Comparison of ENCODE assay signal across 32 mouse cellular contexts in the genomic region with DNA sequence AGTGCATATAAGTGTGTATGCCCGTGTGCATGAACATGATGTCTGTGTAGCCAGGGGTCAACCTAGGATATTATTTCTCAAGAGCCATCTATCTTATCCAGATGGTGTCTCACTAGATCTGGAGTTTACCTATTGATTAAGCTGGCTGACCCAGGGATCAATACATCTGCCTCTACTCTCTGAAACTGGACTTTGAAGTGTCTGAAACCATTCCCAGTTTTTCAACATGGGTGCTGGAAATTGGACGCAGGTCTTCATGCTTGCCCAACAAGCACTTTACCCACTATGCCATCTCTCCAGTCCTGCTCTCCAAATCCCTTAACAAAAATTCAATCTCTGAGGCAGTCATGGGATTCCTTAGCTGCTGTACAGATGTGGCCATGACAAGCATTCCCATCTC.
"Had no signal": no experiment of that assay in that cellular context is flagged by ENCODE, and none has a peak within 500 bp of the region (broad histone marks: within the 10 kb centered on the region; RNA-seq: fewer than 3 reads in every experiment).

No protein-coding gene starts in this region.

- H3K9me3 ChIP-seq: limb, embryonic 10.5 days; limb, embryonic 12.5 days; limb, embryonic 13.5 days; limb, embryonic 15.5 days; liver, embryonic 12.5 days; liver, embryonic 13.5 days; liver, embryonic 15.5 days; lung, embryonic 15.5 days; megakaryocyte, embryonic 14.5 days; midbrain, embryonic 10.5 days; midbrain, embryonic 12.5 days; midbrain, embryonic 13.5 days; midbrain, embryonic 15.5 days; neural tube, embryonic 12.5 days had no signal

- H3K27ac ChIP-seq: left cerebral cortex, adult 2 months; limb, embryonic 10.5 days; limb, embryonic 12.5 days; limb, embryonic 13.5 days; limb, embryonic 15.5 days; liver, embryonic 12.5 days; liver, embryonic 13.5 days; liver, embryonic 14.5 days; liver, embryonic 15.5 days; lung, embryonic 15.5 days; macrophage; midbrain, embryonic 10.5 days; midbrain, embryonic 12.5 days; midbrain, embryonic 13.5 days; midbrain, embryonic 15.5 days; neural tube, embryonic 12.5 days had no signal

- H3K36me3 ChIP-seq: limb, embryonic 10.5 days; limb, embryonic 12.5 days; limb, embryonic 13.5 days; limb, embryonic 15.5 days; liver, embryonic 12.5 days; liver, embryonic 13.5 days; liver, embryonic 15.5 days; lung, embryonic 15.5 days; midbrain, embryonic 10.5 days; midbrain, embryonic 12.5 days; midbrain, embryonic 13.5 days; midbrain, embryonic 15.5 days; neural tube, embryonic 12.5 days had no signal

- H3K9ac ChIP-seq: limb, embryonic 12.5 days; limb, embryonic 13.5 days; limb, embryonic 15.5 days; liver, embryonic 12.5 days; liver, embryonic 13.5 days; liver, embryonic 14.5 days; liver, embryonic 15.5 days; lung, embryonic 14.5 days; lung, embryonic 15.5 days; midbrain, embryonic 12.5 days; midbrain, embryonic 13.5 days; midbrain, embryonic 15.5 days; neural tube, embryonic 12.5 days had no signal

- ATAC-seq: liver, embryonic 12.5 days; lung, postnatal 0 days; midbrain, embryonic 13.5 days; midbrain, embryonic 15.5 days; midbrain, embryonic 16.5 days had no signal

- DNase-seq: left cerebral cortex, postnatal 4 days; liver; liver, embryonic 13.5 days; lung, adult 18-20 months; lung, adult 2 months; lung, embryonic 14.5 days; lung, postnatal 10 days; lung, postnatal 14 days; lung, postnatal 36 days; lung, postnatal 4 days; midbrain, embryonic 14.5 days had no signal

- H3K27me3 ChIP-seq: limb, embryonic 13.5 days; limb, embryonic 15.5 days; liver, embryonic 12.5 days; liver, embryonic 13.5 days; liver, embryonic 15.5 days; lung, embryonic 15.5 days; megakaryocyte, embryonic 14.5 days; midbrain, embryonic 12.5 days; midbrain, embryonic 13.5 days; midbrain, embryonic 15.5 days; neural tube, embryonic 12.5 days had no signal

- H3K4me3 ChIP-seq: left cerebral cortex, adult 2 months; limb, embryonic 10.5 days; limb, embryonic 12.5 days; limb, embryonic 13.5 days; limb, embryonic 15.5 days; liver, embryonic 12.5 days; liver, embryonic 13.5 days; liver, embryonic 15.5 days; lung, embryonic 15.5 days; midbrain, embryonic 10.5 days; midbrain, embryonic 12.5 days; midbrain, embryonic 13.5 days; midbrain, embryonic 15.5 days; myocyte; neural tube, embryonic 12.5 days had no signal

- H3K4me1 ChIP-seq: limb, embryonic 10.5 days; limb, embryonic 12.5 days; limb, embryonic 15.5 days; liver, embryonic 12.5 days; liver, embryonic 13.5 days; liver, embryonic 15.5 days; lung, embryonic 15.5 days; megakaryocyte, embryonic 14.5 days; neural tube, embryonic 12.5 days had no signal

- H3K4me2 ChIP-seq: limb, embryonic 12.5 days; limb, embryonic 13.5 days; limb, embryonic 15.5 days; liver, embryonic 11.5 days; liver, embryonic 12.5 days; liver, embryonic 13.5 days; liver, embryonic 15.5 days; lung, embryonic 14.5 days; lung, embryonic 15.5 days; midbrain, embryonic 11.5 days; midbrain, embryonic 12.5 days; midbrain, embryonic 13.5 days; midbrain, embryonic 15.5 days; neural tube, embryonic 12.5 days had no signal
